Mouse (Mus musculus) spleen, postnatal 10 days (tissue): ENCODE measurements around the gene Gm10663.

Experiments
- DNase-seq, 2 experiments: peaks; one replicate each; pipeline ENCODE4 v3.0.0; 2021 to 2022; ENCODE audit warnings: low spot score in 2 of 2

Gm10663 gene

DNA sequence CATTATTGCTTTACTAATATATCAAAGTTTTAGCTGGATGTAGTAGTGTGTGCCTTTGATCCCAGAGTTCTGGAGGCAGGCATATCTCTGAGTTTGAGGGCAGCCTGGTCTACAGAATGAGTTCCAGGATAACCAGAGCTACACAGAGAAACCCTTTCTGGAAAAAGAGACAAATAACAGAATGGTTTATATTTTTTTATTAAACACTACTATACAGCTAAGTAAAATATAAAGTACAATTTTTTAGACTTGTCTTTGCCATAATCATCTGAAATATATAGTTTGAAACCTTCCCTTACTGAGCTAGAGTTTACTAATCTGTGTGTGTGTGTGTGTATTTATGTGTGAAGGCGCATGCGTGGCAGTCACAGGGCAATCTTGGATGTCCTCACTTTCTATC lies at the start of gene Gm10663:
TSS of gene Gm10663 (plus strand) at position 301 of the 400 bp plus-strand sequence.
- DNase-seq, result no peak

DNA sequence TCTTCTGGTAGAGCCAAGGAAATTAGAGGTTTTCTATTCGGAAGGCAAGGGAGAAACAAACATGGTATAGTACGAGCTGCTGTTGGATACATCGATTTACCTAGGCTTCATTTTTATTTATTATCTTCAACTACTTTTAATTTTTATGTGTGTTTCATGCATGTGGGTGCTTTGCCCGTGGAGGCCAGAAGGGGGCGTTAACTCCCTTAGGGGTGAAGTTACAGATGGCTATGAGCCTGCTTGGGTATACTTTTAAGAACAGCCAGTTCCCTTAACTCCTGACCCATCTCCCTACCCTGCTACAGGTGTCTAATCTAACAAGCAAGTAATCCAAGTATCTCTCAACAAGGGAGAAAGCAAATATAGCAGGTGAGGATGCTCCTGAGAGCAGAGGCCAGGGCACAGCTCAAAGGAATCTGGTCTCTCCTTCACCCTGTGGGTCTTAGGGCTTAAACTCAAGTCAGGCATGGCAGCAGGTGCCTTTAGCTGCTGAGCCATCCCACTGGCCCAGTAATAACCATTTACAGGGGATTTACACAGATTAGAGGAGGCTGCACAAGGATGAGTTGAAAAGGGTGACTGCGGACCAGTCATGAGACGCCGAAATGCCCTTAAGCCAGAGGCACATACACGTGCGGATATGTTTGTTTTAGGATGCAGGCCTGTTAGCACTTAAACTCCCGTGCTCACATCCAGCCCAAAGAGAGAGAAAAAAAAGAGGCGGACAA lies 45.7 kb upstream of the Gm10663 start:
- DNase-seq, result no peak

DNA sequence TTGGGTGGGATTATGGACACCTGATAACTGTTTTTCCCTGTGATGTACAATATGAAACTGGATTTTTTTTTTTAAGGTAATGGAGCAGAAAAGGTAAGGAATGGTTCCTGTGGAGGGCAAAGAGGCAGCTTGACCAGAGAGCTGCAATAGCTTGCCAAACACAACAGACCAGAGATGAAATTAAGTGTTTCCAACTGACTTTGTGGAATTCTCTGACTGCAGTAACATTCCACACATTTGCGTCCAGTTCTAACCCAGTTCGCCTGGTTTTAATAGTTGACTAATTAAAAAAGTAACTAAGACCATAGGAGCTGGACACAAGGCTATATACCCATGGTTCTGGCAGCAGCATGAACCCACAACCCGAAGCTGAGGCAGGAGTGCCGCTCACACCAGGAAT lies 45.1 kb upstream of the Gm10663 start:
- DNase-seq, result no peak

DNA sequence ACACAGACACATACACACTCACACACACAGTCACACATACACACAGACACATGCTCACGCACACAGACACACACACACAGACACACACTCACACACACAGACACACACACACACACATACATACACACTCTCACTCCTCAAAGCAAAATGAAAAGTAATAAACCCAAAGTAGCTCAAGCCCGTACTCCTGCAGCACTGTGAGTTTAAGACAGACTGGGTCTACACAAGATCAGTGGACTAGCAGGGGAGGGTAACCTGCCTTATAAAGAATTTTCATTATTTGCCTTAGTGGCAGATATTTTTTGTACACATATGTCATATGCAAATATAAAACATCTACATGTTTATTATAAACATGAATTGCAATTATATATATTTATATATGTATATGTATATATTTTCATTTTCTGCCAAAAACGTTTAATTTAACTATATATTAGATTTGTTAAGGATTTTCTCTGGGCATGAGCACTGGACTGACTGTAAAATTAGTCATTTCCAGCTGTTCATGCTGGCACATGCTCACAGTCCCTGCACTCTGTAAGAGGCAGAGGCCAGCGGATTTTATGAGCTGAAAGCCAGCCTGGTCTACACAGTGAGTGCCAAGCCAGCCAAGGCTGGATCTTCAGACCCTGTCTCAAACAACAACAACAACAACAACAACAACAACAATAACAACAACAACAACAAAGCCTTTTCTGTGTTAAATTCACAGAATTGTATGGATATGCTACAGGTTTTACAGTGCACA lies 43.9 kb upstream of the Gm10663 start:
- DNase-seq, result no peak

DNA sequence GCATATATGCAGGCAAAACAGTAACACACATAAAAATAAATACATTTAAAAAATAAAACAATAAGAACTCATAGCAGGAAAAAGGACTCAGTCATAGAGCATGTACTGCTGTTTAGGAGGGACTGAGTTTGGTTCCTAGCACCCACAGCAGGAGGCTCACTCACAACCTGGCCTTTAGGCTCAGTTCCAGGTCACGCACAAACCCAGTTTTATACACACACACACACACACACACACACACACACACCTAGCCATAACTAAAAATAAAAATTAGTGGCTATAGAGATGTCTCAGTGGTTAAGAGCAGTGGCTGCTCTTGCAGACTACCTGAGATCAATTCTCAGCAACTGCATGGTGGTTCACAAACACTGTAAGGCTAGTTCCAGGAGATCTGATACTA lies 42.7 kb upstream of the Gm10663 start:
- DNase-seq, result no peak

DNA sequence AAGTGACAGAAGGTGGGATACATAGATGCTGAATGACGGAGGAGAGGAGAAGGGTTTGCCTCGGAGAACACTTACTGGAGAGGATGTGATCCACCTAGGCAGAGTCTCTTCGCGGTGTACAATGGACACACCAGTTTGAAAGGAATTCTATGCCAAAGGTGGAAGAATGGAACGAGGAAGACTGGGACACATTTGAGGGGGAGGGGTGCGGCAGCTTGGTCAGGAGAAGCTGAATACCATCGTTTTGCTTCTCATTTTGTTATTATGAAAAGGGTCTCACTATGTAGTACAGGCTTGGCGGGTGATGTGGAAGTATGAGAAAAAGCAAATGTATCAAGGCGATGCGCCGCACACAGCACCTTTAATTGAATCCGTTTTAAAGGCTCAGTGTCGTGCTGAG lies 41.8 kb upstream of the Gm10663 start:
- DNase-seq, result no peak

DNA sequence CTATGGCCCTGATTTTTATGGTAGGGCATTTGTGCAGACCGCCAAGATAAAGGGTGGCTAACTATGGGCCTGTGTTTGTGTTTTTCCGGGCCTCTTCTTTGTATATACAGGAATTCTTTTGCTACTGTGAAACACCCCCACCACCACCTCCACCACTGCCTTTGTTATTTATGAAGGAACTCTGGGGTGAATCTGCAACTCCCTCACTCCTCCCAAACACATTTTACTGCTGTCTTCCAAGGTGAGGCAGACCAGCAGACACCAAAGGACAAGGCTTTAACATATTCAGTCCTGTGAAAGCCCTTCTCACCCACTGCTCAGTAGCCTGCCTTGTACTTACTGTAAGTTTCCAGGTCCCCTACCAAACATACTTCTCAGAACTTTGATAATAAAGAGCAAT lies 40.7 kb upstream of the Gm10663 start:
- no peak for DNase-seq

DNA sequence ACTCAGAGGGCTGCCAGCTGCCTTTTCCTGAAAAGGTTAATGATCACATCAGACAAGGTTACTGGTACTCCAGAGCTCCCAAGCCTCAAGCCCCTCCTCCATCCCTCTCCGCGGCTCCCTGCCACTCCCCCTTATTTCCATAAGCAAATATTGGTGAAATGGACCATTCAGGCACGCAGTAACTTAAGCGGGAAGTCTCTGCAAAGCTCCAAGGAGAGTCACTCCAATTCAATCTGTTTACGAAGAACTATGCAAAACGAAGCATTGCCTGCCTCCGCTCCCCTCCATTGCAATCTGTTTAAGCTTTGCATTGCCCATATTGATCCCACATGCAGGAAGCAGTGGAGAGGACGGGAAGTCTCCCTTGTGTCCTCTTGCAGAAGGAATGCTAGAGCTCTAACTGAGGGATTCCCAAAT lies 37.7 kb upstream of the Gm10663 start, which contains the start of gene Apela:
TSS of gene Apela (minus strand) at position 220 of the 417 bp plus-strand sequence.
- no peak for DNase-seq

DNA sequence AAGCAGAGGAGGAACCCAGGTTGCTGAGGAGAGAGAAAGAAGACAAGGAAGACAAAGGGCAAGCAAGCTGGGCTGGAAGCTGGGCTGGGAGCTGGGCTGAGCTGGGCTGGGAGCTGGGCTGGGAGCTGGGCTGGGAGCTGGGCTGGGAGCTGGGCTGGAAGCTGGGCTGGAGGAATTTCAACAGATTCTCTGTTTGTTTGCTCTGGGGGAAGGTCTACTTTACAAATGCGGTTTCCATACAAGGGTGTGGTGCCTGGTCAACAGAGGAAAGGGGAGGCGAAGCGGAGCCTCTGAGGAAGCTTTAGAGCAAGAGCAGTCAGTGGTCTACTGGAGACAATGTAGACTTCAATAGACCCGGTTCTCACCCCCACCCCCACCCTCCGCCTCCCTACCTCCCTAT lies 28.3 kb upstream of the Gm10663 start:
- no peak for DNase-seq

DNA sequence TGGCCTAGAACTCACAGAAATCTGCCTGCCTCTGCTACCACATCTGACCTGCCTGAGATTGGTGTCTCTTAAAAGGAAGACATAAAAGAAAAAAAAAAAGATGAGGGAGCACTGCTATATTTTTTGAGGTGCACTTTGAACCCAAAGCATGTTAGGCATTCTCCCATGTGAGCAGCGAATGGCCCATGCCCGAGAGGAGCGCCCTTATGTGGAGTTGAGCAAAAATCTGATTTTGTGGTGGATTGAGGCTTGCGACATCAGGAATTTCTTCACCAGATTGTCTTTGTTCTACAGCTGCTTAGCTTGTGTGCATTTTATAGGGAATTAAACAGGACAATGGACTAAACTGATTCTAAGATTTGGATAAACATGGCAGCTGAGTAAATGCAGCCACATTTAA lies 27.6 kb upstream of the Gm10663 start:
- no peak for DNase-seq

DNA sequence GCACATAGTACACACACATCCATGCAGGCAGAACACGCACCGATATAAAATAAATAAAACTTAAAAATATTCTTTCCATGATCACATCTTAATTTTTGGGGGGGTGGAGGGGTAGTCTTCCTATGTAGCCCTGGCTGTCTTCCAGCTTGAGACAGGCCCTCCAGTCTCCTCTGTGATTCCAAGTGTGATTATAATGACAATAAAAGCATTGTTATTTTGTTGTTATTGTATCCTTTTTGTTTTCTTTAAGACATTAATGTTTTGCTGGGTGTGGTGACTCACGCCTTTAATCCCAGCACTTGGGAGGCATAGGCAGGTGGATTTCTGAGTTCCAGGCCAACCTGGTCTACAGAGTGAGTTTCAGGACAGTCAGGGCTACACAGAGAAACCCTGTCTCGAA lies 27.0 kb upstream of the Gm10663 start:
- no peak for DNase-seq

DNA sequence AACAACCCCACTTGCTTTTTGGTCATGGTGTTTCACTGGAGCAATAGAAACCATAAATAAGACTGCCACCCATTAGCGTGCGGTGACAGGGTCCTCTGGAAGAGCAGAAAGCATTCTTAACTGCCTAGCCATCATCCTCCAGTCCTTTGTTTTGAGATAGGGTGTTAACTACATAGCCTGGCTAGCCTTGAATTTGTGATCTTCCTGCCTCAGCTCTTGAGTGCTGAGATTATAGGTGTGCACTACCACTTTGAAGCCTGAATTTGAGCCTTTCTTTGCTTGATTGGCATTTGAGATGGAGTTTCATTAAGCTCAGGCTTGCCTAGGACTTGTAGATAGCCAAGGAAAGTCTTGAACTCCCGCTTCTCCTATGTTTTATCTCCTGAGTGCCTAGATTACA lies 21.3 kb upstream of the Gm10663 start:
- DNase-seq, result no peak

DNA sequence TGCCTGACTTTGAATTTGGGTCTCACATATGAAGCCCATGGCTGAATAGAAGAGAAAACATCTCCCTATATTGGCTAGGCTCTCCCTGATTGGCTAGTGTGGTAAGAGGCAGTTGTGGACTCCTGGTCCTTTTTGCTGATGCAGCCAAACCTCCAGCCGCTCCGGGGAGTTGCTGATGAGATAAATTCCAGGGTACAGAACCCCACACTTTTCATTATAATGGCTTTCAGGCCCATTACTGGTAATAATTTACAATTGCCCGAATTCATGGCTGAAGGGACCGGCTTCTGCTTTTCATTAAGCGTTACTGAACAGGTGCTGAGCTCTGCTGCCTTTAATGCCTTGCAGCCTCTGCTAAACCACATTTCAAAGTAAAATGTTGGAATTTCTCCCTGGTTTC lies 20.9 kb upstream of the Gm10663 start:
- no peak for DNase-seq

DNA sequence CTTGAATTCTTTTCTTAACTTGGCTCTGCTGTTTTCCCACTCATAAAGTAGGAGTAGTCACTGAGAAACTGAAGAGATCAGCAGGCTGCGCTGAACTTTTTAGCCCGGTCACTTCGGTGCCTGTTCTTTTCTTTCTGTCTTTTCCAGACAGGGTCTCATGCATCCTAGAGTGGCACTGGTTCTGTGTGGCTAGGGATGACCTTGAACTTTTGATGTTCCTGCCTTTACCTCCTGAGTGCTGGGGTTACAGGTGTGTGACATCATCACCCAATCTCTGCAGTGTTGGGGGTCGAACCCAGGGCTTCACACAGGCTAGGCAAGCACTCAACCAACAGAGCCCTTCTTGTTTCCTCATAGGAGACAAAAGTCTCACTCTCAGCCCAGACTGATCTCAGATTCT lies 18.1 kb upstream of the Gm10663 start:
- no peak for DNase-seq

DNA sequence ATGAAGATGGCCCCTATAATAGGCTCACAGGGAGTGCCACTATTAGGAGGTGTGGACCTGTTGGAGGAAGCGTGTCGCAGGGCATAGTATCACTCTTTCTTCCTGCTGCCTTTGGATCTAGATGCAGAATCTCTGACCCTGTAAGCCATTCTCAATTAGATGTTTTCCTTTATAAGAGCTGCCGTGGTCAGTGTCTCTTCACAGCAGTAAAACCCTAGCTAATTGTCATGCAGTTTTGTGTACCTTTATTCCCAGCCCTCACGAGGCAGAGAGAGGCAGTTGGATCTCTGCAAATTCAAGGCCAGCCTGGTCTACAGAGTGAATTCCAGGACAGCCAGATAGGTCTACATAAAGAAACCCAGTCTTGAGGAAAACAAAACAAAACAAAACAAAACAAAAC lies 12.6 kb upstream of the Gm10663 start:
- no peak for DNase-seq

DNA sequence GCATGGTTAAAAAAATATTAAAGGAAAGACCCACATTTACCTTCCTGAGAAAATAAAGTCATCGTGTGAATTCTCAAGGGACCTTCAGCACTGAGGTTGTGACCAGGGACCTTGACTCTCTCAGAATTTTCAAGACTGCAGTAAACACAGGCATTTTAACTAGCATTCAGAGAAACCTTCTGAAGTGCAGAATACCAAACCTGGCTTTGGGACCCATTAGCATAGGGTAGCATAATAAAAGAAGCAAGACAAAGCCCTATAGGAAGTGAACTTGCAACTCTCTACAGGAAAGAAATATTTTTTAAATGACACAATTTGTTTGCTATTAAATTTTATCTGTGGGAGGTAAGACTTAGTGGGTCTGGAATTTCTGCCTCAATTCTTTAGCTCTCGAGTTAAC lies 10.8 kb upstream of the Gm10663 start:
- no peak for DNase-seq

DNA sequence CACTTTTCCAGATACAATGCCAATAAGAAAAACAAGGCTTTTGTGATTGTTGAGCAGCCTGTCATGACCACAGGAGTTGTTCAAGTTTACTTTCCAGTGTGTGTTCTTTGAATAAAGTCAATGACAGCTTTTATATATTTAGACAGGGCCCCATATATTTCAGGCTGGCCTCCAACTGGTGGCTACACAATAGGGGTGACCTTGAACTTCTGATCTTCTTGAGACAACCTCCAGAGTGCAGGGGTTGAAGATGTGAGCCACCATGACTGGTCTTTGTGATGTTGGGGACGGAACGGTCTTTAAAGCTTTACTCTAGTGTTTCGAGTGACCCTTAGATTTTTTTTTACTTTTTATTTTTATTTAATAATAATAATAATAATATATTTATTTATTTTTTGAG lies 9.2 kb upstream of the Gm10663 start:
- no peak for DNase-seq

DNA sequence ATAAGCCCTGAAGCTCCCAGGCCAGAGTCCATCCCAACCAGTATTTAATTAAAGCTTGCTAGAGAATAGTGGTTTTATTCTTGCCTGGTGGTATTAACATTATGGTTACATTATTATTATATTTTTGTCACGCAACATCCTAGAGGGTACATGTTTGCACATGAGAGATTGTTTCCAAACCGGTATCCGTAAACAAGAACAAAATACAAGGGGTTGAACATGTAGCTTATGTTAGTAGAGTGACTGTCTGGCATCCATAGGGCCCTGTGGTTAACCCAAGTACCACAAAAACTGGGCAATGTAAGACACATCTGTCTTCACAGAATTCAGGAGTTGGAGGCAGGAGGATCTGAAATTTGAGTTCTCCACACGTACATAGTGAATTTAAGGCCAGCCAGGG lies 7.8 kb upstream of the Gm10663 start:
- no peak for DNase-seq

DNA sequence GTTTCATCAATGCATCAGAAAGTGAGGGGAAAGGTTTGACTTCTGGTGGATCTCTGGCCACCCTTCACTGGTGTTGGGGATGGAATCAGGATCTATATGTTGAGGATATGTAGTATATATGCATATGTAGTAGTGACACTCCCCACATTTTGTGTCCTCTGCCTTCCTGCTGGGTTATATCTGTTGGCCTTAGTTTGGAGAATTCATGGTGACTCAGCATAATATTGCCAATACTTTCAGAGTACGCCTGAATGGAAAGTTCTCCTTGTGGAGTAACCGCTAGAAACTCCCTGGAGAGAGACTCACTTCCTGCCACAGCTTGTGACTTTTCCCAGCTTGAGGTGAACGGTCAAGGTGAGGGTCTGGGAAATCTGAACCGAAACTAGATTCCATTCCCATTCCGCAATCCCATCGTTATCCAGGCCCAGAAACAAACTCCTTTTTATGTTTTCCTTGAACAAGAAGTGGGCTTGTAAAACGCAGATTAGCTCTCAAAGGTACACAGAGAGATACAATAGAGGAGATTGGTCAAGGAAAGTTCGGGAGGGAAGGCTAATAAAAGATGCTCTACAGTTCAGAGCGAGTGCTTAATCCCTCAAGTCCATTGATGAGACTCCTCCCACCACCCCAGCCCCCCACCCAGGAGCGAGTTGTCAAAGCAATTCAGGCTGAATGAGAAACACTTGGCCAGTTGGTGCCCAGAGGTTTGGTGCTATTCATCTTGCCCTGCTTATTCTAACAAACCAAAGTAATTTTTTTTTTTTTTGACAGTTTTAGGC lies 7.0 kb upstream of the Gm10663 start:
- no peak for DNase-seq

DNA sequence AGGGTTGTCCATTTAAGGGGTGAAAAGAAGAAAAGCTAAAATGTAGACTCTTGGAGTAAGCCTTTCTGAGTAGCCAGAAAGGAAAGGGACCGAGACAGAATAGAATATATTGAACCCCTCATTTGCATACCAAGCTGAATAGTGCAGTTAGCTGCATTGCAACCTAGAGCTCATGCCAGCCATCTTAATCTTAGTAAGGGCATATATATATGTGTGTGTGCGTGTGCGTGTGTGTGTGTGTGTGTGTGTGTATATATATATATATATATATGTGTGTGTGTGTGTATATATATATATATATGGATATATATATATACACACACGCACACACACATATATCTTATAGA lies 6.4 kb upstream of the Gm10663 start:
- no peak for DNase-seq

DNA sequence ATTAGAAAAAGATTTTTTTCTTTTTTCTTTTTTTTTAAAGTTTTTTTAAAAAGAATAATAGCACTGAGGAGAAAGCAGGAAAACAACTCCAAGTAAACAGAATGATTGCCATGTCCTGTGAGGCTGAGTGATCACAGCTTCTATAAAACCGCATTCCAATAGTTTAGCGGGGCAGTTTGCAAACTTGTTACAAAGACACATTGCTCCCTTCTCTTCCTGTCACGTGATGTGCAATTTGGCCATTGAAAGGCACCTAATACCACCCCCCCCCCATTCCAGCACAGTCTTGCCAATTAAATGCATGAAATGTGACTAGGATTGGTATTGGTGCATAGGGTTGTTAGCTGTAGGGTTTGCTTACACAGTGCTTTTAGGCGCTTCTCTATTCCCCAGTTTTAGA lies 3.8 kb upstream of the Gm10663 start:
- DNase-seq, result no peak

DNA sequence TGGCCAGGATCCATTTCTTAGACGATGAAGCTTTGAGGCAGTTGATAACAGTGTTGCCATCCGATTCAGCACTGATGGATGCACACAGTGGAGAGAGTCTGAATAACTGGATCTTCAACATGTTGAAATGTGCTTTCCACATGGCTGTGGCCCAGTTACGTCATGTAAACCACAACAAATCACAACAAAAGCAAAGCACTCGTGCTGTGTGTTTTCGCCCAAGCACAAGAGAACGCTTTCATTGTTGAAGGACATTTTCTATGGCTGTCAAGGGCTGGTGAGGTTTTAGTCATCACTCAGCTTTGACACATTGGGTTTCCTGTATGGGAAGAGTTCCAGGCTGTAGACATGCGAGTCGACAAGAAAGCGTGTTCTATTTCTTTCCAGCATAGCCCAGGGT lies 5.9 kb downstream of the Gm10663 start:
- DNase-seq, result no peak

DNA sequence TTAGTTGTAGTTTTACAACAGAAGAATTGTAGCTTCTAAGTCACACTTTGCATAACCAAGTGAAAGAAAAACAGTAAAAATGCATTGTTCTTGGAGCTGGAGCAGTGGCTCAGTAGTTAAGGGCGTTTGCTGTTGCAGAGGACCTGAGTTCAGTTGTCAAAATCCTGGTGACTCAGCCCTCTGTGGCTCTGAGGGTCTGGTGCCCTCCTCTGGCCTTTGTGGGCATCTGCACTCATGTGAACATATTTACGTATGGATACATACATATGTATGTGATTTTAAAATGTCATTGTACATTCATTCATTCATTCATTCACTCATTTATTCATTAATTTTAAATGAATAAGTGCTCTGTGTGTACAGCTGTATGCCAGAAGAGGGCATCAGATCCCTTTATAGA lies 10.8 kb downstream of the Gm10663 start:
- DNase-seq, result no peak
